Mouse (Mus musculus) mesoderm, embryonic 11.5 days (tissue): ENCODE data around the gene Cul4b.
A peak's percentile ranks its signal among the peaks of the same experiment; 100 is the strongest.
"Not testable (repeated sequence)": the region's sequence is repeated elsewhere in the genome, so short reads cannot be mapped to it uniquely, and the experiment has no call there.

Experiments used
- DNase-seq: peaks from one replicate; pipeline ENCODE4 v3.0.0-alpha.2; 2012; ENCODE audit warnings: low read depth, low spot score

Cul4b gene

GRCm38 (mm10) chrX:38576078-38576477 lies at the start of gene Cul4b:
Cul4b (minus strand) TSS chrX:38576196.
- no peak for DNase-seq

GRCm38 (mm10) chrX:38600995-38601369 lies 25.0 kb upstream of the Cul4b start:
- DNase-seq = peak; percentile 11

GRCm38 (mm10) chrX:38600177-38600994 lies 24.4 kb upstream of the Cul4b start, which contains the start of gene Mcts1:
Mcts1 (plus strand) TSS chrX:38600578.
- DNase-seq = peak; percentile 86

- DNase-seq = peak; percentile 21
Measured at GRCm38 (mm10) chrX:38593180-38593889, 17.3 kb upstream of the Cul4b start.

GRCm38 (mm10) chrX:38591749-38592148 lies 15.8 kb upstream of the Cul4b start:
- no peak for DNase-seq

GRCm38 (mm10) chrX:38589827-38590226 lies 13.8 kb upstream of the Cul4b start:
- peak; percentile 56 for DNase-seq

GRCm38 (mm10) chrX:38583261-38583660 lies 7.3 kb upstream of the Cul4b start:
- no peak for DNase-seq

GRCm38 (mm10) chrX:38581140-38581539 lies 5.1 kb upstream of the Cul4b start:
- no peak for DNase-seq

GRCm38 (mm10) chrX:38566521-38567205 lies 9.3 kb downstream of the Cul4b start:
- no peak for DNase-seq

GRCm38 (mm10) chrX:38565176-38565542 lies 10.8 kb downstream of the Cul4b start:
- no peak for DNase-seq

- DNase-seq = peak; percentile 90
Measured at GRCm38 (mm10) chrX:38564542-38565175, 11.3 kb downstream of the Cul4b start.

GRCm38 (mm10) chrX:38563941-38564541 lies 12.0 kb downstream of the Cul4b start:
- DNase-seq = peak; percentile 2

- no peak for DNase-seq
Measured at GRCm38 (mm10) chrX:38553255-38553654, 22.7 kb downstream of the Cul4b start.

- peak; percentile 55 for DNase-seq
Measured at GRCm38 (mm10) chrX:38514556-38514955, 61.4 kb downstream of the Cul4b start.

- DNase-seq = no peak
Measured at GRCm38 (mm10) chrX:38504846-38505245, 71.2 kb downstream of the Cul4b start.

- DNase-seq = not testable (repeated sequence)
Measured at GRCm38 (mm10) chrX:38502182-38502581, 73.8 kb downstream of the Cul4b start.

GRCm38 (mm10) chrX:38485464-38485863 lies 90.5 kb downstream of the Cul4b start:
- DNase-seq = not testable (repeated sequence)
